Mouse (Mus musculus): ENCODE measurements around the gene Lipt1. TPM values are rescaled to one million over a fixed set of nuclear protein-coding genes. Genes with fewer than 3 reads are reported as not detected.

The Lipt1 gene
- 4.0 and 4.4 TPM in 2 replicates for polyA plus RNA-seq (2015; fragmentation: Nextera tagmentation; extraction: Ambion mirVana)

DNA sequence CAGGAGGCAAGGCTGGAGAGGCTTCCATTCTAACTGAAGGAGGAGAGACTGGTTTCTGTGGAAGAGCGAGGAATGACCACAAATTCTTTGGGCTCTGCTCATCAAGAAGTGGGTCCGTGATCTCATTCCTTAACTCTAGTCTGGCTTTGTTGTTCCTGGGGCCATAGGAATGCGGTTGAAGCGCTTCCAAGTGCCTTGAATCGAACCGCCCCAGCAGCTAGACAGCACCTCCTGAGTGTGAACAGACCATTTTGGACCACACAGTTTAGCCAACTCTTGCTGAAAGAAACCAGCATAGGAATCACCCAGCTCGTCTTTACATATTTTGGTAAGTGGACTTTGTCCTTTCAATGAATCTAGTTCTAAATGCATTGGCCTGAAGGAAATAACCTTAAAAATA lies at the start of gene Lipt1:
TSS of gene Lipt1 (plus strand) at position 35 of the 400 bp plus-strand sequence.
- ATAC-seq (ENCODE audit: insufficient read depth), result peak; percentile 53; the same call in 1 of the 2 replicates
- Histone ChIP-seq H3K9me3 (replicated peaks) (no peaks in the 10 kb centered on the region), H3K4me1 (replicated peaks) (peaks cover 38% of the 10 kb centered on the region), H3K4me2 (peak within 1 kb of the TSS; percentile 89), H3K27ac (replicated peaks) (peak within 1 kb of the TSS; percentile 73), H3K36me3 (replicated peaks) (peaks cover 21% of the 10 kb centered on the region), H3K27me3 (no peaks in the 10 kb centered on the region), H3K9ac (peak within 1 kb of the TSS; percentile 55), H3K4me3 (replicated peaks) (peak within 1 kb of the TSS; percentile 70)
- 14% methylated on average over 7 of the region's 7 CpGs for WGBS (ENCODE audit: insufficient replicate concordance)

DNA sequence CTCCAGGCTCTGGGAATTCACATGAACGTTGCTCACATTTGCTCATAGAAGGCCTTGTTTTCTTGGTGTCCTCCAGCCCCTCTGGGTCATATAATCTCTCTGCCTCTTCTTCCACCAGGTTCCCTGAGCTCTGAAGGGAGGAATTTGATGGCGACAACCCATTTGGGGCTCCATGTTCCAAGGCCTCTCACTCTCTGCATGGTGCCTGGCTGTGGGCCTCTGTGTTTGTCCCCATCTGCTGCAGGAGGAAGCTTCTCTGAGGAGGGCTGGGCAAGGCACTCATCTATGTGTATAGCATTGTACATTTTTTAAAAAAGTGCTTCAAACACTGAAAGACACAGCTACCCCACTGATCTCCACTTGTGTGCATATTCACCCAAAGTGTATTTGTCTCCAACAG lies 39.9 kb upstream of the Lipt1 start:
- no peaks in the 10 kb centered on the region for H3K9me3 ChIP-seq (replicated peaks)
- WGBS (ENCODE audit: insufficient replicate concordance), result 54% methylated on average over 2 of the region's 2 CpGs
- no peaks in the 10 kb centered on the region for H3K36me3 ChIP-seq (replicated peaks)
- H3K27me3 ChIP-seq, result no peaks in the 10 kb centered on the region
- H3K4me2 ChIP-seq, result no peak overlapping the region
- no peaks in the 10 kb centered on the region for H3K4me1 ChIP-seq (replicated peaks)
- no peak for ATAC-seq (ENCODE audit: insufficient read depth)
- no peak overlapping the region for H3K27ac ChIP-seq (replicated peaks)
- no peak overlapping the region for H3K9ac ChIP-seq
- no peak overlapping the region for H3K4me3 ChIP-seq (replicated peaks)

DNA sequence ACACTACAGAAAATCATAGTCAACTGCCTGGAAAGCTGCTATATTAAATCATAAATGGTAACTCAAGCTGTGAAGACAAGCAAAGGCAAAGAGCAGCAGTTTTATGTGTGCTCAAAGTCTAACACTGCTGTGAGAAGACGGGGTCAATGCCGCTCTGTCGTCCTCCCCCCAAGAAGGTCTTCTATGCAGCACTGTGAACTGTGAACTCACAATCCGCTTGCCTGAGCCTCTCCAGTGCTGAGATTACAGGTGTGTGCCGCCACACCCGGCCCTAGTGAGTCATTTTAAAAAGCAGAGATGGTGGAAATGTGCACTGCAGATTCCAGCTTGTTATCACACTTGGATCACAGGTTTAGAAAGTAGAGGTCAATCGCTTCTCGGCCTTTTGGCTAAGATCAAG lies 24.7 kb upstream of the Lipt1 start:
- H3K27me3 ChIP-seq, result no peaks in the 10 kb centered on the region
- no peak overlapping the region for H3K4me3 ChIP-seq (replicated peaks)
- no peaks in the 10 kb centered on the region for H3K9me3 ChIP-seq (replicated peaks)
- H3K27ac ChIP-seq (replicated peaks), result no peak overlapping the region
- ATAC-seq (ENCODE audit: insufficient read depth), result no peak
- H3K9ac ChIP-seq, result no peak overlapping the region
- 69% methylated on average over 8 of the region's 8 CpGs for WGBS (ENCODE audit: insufficient replicate concordance)
- no peak overlapping the region for H3K4me2 ChIP-seq
- no peaks in the 10 kb centered on the region for H3K36me3 ChIP-seq (replicated peaks)
- no peaks in the 10 kb centered on the region for H3K4me1 ChIP-seq (replicated peaks)

DNA sequence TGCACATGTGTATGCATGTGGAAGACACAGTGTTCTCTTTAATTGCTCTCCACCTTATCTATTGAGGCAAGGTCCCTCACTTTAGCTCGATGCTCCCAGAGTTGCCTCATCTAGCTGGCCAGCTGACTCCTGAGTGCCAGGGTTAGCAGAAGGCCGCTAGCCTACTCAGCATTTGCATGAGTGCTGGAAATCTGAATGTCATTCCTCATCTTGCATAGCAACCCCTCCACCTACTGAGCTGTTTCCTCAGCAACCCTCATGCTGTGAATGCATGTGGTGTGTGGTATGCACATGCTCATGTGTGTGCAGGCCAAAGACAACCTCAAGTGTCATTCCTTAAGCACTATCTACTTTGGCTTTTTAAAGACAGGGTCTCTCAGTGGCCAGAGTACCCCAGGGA lies 20.8 kb upstream of the Lipt1 start:
- ATAC-seq (ENCODE audit: insufficient read depth), result no peak
- Histone ChIP-seq H3K36me3 (replicated peaks) (no peaks in the 10 kb centered on the region), H3K9me3 (replicated peaks) (no peaks in the 10 kb centered on the region), H3K9ac (no peak overlapping the region), H3K4me2 (no peak overlapping the region), H3K27me3 (no peaks in the 10 kb centered on the region), H3K4me1 (replicated peaks) (no peaks in the 10 kb centered on the region), H3K27ac (replicated peaks) (no peak overlapping the region), H3K4me3 (replicated peaks) (no peak overlapping the region)
- 30% methylated on average over 2 of the region's 2 CpGs for WGBS (ENCODE audit: insufficient replicate concordance)

DNA sequence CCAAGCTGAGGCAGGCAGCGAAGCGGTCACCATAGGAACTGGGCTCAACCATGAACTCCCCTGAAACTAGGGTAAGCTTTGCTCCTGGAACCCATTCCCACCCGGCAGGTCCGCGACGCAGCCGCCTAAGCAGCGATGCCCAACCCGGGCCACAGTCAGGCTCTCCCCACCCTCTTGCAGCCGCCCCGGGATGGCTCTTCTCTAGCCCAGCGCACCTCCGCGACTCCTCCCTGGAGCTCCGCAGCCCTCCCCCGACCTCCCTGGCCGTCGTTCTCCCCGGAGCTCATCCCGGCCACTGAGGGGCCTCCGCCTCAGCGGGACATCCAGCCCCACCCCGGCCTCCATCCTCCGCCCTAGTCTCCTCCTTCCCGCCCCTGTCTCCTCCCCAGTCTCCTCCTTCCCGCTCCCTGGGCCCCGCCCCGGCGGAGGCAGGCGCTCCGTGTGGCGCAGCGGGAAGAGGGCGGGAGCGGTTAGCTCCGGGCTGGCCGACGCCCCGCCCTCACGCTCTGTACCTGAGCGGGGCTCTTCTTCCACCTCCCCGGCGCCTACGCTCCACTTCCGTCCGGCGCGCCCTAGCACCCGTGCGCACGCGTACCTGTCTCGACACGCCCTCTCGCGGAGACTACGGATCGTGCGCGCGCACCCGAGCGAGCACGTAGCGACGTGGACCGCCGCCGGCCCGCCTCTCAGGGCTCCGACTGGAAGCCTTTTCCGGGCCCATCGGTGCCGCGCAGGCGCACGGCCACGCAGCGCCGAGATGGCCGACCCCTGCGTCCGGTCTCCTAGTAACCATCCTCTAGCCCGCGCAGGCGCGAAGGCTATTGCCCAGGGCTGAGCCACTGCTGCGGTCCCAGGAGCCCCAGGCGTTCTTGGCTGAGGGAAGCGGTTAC lies 6.8 kb upstream of the Lipt1 start:
- H3K4me1 ChIP-seq (replicated peaks), result peaks cover 31% of the 10 kb centered on the region
- WGBS (ENCODE audit: insufficient replicate concordance), result under 1% methylated on average over 90 of the region's 90 CpGs
- no peaks in the 10 kb centered on the region for H3K36me3 ChIP-seq (replicated peaks)
- H3K9ac ChIP-seq, result peak overlapping the region; percentile 75
- peak; percentile 97 for ATAC-seq (ENCODE audit: insufficient read depth)
- H3K27me3 ChIP-seq, result no peaks in the 10 kb centered on the region
- peak overlapping the region; percentile 76 for H3K4me3 ChIP-seq (replicated peaks)
- no peaks in the 10 kb centered on the region for H3K9me3 ChIP-seq (replicated peaks)
- H3K4me2 ChIP-seq, result peak overlapping the region; percentile 99
- peak overlapping the region; percentile 92 for H3K27ac ChIP-seq (replicated peaks)

DNA sequence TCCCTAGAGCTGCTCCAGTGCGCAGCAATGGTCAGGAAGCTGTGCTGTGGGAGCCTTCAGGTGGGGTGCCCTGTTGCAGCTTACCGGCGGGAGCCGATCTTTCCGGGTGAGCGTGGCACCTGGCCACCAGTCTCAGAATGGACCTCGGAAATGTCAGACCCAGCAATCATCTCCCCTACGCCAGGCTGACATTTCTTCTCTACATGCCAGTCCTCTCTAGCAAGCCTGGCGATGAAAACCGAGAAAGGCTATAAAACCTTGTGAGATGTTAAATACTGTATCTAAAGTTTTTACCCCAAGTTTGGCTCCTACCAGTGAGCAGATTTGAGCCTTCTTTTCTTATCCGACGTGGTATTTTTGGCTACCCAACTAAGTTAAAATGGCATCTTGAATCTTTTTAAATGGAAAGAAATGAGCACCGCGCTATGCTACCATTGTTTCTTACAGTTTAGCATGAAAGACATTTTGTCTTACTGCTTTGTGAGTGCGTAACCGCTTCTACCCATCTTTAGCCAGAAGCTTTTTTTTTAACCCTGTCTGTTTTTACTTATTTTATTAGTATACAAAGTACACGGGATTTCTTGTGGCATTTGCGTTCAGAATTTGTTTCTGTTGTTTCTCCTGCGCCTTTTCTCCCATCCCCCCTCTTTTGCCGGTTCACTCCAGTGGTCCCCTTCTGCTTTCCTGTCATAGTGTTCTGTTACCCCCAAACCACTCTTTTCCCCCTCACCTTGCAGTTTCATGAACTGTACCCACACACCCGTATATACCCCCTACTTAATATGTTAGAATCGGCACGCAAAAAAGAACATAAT lies 5.9 kb upstream of the Lipt1 start:
- peaks cover 33% of the 10 kb centered on the region for H3K4me1 ChIP-seq (replicated peaks)
- no peaks in the 10 kb centered on the region for H3K9me3 ChIP-seq (replicated peaks)
- no peaks in the 10 kb centered on the region for H3K36me3 ChIP-seq (replicated peaks)
- 9% methylated on average over 23 of the region's 23 CpGs for WGBS (ENCODE audit: insufficient replicate concordance)
- no peaks in the 10 kb centered on the region for H3K27me3 ChIP-seq
- peak overlapping the region; percentile 99 for H3K4me2 ChIP-seq
- H3K4me3 ChIP-seq (replicated peaks), result peak overlapping the region; percentile 76
- H3K9ac ChIP-seq, result peak overlapping the region; percentile 75
- peak overlapping the region; percentile 92 for H3K27ac ChIP-seq (replicated peaks)
- ATAC-seq (ENCODE audit: insufficient read depth), result no peak

DNA sequence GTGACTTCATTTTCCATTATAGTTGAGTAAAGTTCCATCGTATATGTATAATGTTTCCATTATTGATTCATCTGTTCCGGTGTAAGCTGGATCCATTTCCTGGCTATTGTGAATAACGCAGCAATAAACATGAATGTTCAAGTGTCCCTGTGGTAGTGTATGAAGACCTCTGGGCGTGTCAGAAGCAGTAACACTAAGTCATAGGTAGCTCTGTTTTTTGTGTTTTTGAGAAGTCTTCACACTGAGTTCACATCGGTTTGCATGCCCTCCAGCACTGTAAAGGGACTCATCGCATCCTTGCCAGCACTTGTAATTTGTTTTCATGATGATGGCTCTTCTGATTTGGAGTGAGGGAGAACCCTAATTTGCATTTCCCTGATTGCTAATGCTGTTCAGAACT lies 5.3 kb upstream of the Lipt1 start, which contains the start of gene Tsga10:
TSS of gene Tsga10 (minus strand) at position 144 of the 400 bp plus-strand sequence.
- H3K9me3 ChIP-seq (replicated peaks), result no peaks in the 10 kb centered on the region
- WGBS (ENCODE audit: insufficient replicate concordance), result 81% methylated on average over 6 of the region's 6 CpGs
- H3K4me2 ChIP-seq, result peak within 1 kb of the TSS; percentile 99
- no peaks in the 10 kb centered on the region for H3K27me3 ChIP-seq
- H3K9ac ChIP-seq, result peak within 1 kb of the TSS; percentile 75
- peaks cover 33% of the 10 kb centered on the region for H3K4me1 ChIP-seq (replicated peaks)
- no peak for ATAC-seq (ENCODE audit: insufficient read depth)
- H3K27ac ChIP-seq (replicated peaks), result peak within 1 kb of the TSS; percentile 92
- peak within 1 kb of the TSS; percentile 76 for H3K4me3 ChIP-seq (replicated peaks)
- H3K36me3 ChIP-seq (replicated peaks), result no peaks in the 10 kb centered on the region

DNA sequence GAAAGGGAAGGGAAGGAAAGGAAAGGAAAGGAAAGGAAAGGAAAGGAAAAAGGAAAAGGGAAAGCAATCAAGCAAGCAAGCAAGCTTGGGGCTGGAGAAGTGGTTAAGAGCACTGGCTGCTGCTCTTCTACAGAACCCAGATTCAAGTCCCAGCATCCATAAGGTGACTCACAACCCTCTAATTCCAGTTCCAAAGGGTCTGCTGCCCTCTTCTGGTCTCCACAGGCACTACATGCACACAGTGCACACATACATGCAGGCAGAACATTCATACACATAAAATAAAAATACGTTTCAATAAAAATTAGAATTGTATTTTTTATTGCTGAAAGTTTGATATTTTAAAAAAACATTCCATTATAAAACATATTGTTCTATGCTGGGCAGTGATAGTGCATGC lies 4.5 kb upstream of the Lipt1 start:
- 69% methylated on average over 1 of the region's 1 CpGs for WGBS (ENCODE audit: insufficient replicate concordance)

DNA sequence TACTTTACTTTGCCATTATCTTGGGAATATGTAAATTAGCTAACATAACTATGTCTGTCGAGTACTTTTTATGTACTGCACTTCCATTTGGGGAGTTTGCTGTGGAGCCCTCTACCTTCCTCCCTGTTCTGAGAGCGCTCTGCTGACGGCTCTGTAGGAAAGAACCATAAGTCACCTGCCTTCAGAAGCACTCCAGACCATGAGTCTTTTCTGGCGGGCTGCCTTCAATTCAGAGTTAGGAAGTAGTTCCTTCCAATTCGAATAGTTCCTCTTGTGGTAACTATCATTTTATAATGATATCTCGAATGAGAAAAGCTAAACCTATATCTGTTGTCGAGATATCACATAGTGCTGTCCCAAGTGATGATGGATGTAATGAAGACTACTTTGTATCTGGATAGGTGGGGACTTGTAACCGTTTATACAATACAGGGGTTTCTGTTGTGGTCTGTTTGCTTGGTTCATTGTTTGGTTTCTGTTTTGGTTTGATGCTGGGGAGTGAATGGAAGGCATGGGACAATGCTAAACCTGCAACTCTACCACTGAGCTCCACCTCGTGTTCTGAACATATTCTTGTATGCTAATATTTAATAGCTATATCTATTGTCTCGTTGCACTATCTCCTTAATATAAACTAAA lies 3.7 kb upstream of the Lipt1 start:
- Histone ChIP-seq H3K27me3 (no peaks in the 10 kb centered on the region), H3K4me3 (replicated peaks) (no peak overlapping the region), H3K4me2 (no peak overlapping the region), H3K36me3 (replicated peaks) (no peaks in the 10 kb centered on the region), H3K9ac (no peak overlapping the region), H3K9me3 (replicated peaks) (no peaks in the 10 kb centered on the region), H3K27ac (replicated peaks) (no peak overlapping the region), H3K4me1 (replicated peaks) (peaks cover 49% of the 10 kb centered on the region)
- 48% methylated on average over 10 of the region's 10 CpGs for WGBS (ENCODE audit: insufficient replicate concordance)
- no peak for ATAC-seq (ENCODE audit: insufficient read depth)

More for the DNA sequence above, 4.5 kb upstream of the Lipt1 start:
- H3K27me3 ChIP-seq, result no peaks in the 10 kb centered on the region
- H3K27ac ChIP-seq (replicated peaks), result no peak overlapping the region
- no peaks in the 10 kb centered on the region for H3K36me3 ChIP-seq (replicated peaks)
- peaks cover 41% of the 10 kb centered on the region for H3K4me1 ChIP-seq (replicated peaks)
- no peak overlapping the region for H3K9ac ChIP-seq
- no peak for ATAC-seq (ENCODE audit: insufficient read depth)
- no peak overlapping the region for H3K4me3 ChIP-seq (replicated peaks)
- H3K4me2 ChIP-seq, result no peak overlapping the region
- no peaks in the 10 kb centered on the region for H3K9me3 ChIP-seq (replicated peaks)

DNA sequence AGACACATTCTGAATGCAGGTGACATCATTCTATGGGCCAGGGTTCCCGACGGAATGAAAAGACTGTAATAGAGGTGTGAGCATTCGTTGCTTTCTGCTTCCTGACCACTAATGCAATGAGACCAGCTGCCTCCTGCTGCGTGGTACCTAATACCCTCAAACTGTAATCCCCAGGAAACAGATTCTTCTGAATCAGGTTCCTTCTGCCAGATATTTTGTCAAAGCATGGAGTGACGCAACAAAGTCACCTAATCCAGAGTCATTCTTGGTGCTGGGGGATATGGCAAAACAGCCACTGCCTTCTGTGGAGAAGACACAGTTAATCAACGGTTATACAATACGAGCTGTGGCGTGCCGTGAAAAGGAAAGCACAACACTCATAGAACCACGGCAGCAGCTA lies 2.9 kb upstream of the Lipt1 start:
- H3K4me1 ChIP-seq (replicated peaks), result peaks cover 56% of the 10 kb centered on the region
- no peaks in the 10 kb centered on the region for H3K36me3 ChIP-seq (replicated peaks)
- H3K4me2 ChIP-seq, result peak overlapping the region; percentile 10; the same call in 1 of the 2 replicates
- no peak overlapping the region for H3K27ac ChIP-seq (replicated peaks)
- H3K9ac ChIP-seq, result no peak overlapping the region
- H3K27me3 ChIP-seq, result no peaks in the 10 kb centered on the region
- H3K4me3 ChIP-seq (replicated peaks), result no peak overlapping the region
- 33% methylated on average over 10 of the region's 10 CpGs for WGBS (ENCODE audit: insufficient replicate concordance)
- no peak for ATAC-seq (ENCODE audit: insufficient read depth)
- no peaks in the 10 kb centered on the region for H3K9me3 ChIP-seq (replicated peaks)

DNA sequence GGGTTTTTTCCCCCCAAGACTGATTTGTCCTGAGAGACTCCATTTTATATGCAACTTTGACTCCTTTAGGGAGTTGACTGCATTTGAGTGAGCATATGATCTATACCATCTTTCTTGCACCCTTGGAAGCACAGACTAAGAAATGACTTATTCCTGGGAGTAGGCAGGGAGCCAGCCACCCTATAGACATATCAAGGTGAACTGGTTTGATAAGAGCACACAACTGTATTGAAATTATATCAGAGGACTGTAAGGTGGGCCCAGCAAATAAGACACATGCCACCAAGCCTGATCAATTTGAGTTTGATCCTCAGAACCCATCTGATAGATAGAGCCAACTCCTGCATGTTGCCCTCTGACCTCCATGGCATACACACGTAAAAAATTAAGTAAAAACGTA lies 2.2 kb upstream of the Lipt1 start:
- WGBS (ENCODE audit: insufficient replicate concordance), result 27% methylated on average over 2 of the region's 2 CpGs
- Histone ChIP-seq H3K27me3 (no peaks in the 10 kb centered on the region), H3K9ac (no peak overlapping the region), H3K4me2 (no peak overlapping the region), H3K4me3 (replicated peaks) (no peak overlapping the region), H3K9me3 (replicated peaks) (no peaks in the 10 kb centered on the region), H3K27ac (replicated peaks) (no peak overlapping the region), H3K4me1 (replicated peaks) (peaks cover 53% of the 10 kb centered on the region), H3K36me3 (replicated peaks) (no peaks in the 10 kb centered on the region)
- no peak for ATAC-seq (ENCODE audit: insufficient read depth)

Measured in liver, embryonic 15.5 days (tissue).